Mouse (Mus musculus): Measurements from ENCODE around the gene Arhgap33.
A peak's percentile ranks its signal among the peaks of the same experiment; 100 is the strongest.

Arhgap33 gene

DNA sequence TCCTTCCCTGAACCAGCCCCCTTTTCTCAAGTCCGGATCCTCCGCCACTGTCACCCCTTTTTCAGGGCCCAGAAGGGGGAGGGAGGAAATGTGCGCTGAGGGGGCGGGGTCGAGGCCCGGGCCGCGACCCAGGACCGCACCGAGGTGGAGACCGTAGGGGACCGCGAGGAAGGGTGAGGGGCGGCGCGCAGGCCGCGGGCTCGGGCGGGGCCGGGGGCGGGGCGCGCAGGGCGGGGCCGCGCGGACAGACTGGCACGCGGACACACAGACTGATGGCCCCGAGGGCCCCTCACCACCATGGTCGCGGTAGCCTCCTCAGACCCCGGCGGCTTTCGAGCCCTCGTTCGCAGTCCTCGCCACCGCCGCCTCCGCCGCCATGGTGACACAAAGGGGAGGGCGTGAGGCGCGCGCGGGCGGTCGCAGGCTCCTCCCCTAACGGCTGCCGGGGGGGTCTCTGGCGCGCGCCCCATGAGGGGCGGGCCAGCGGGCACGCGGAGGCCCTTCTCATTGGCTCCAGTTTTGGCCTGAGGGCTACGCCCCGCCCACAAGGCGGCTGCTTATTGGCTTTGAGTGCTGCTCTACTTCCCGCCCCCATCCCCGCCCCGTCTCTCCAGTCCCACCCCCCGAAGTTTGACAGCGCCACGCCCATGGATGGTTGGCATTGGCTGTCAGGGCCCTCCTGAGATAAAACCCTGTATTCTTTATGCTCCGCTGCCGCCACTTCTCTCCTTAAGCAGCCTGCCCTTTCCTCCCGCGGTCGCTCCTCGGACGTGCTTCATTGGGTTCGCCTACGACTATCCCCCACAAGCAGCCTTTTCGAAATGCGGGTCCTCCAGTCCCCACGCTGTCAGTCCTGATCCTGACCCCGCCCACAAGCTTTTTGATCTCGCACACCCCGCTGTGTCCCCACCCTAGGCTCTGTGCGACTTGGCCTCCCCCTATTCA is at the start of gene Arhgap33:
TSS of gene Arhgap33 (minus strand) at position 428 of the 945 bp plus-strand sequence.
- peak; percentile 97 for DNase-seq (ENCODE audit: low read depth, low spot score)

- DNase-seq (ENCODE audit: low read depth, low spot score), result no peak
Measured at GRCm38 (mm10) chr7:30584339-30584738, 49.5 kb upstream of the Arhgap33 start.

- no peak for DNase-seq (ENCODE audit: low read depth, low spot score)
Measured at GRCm38 (mm10) chr7:30581547-30581946, 46.7 kb upstream of the Arhgap33 start.

GRCm38 (mm10) chr7:30579950-30580349 is 45.1 kb upstream of the Arhgap33 start:
- no peak for DNase-seq (ENCODE audit: low read depth, low spot score)

DNA sequence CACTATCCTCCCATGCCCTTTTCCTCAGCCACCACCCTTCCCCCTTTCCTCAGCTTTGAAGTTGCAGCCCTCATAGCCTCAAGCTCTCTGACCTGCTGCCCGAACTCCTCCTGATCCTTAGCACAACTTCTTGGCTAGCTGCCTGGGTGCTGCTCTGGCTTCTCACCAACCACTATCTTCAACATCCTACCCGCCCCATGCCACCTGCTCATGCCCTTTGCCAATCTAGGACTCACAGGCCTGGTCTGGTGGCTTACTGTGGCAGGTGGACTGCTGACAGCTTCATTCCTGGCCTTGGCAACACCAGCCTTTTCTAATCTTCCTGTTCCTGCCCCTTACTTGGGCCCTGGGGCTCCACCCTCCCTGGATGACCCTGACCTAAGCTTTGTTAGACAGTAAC is 38.1 kb upstream of the Arhgap33 start:
- DNase-seq (ENCODE audit: low read depth, low spot score), result no peak

DNA sequence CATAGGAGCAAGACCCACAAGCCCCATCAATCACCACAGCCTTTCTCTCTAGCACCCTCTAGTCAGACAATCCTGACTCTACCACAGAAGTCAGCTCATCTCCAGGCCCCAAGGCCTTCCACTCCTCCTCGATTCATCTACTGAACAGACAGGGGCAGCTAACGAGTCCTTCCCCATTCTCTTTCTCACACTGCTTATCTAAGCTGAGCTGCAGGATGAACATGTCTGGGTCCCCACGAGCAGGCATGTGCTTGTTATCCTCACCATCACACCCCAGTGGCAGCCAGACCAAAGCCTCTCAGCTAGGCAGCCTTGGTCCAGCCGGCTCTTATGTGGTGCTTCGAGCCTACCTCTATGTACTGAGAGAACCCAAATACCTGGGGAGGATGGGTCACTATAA is 37.5 kb upstream of the Arhgap33 start:
- DNase-seq (ENCODE audit: low read depth, low spot score), result no peak

GRCm38 (mm10) chr7:30567555-30567954 is 32.7 kb upstream of the Arhgap33 start:
- no peak for DNase-seq (ENCODE audit: low read depth, low spot score)

- DNase-seq (ENCODE audit: low read depth, low spot score), result no peak
Measured at GRCm38 (mm10) chr7:30566033-30566432, 31.2 kb upstream of the Arhgap33 start.

GRCm38 (mm10) chr7:30564970-30565571 is 30.2 kb upstream of the Arhgap33 start, which contains the start of gene Igflr1:
Gene Igflr1, plus strand, starts transcription at chr7:30565427.
- DNase-seq (ENCODE audit: low read depth, low spot score), result no peak

GRCm38 (mm10) chr7:30563906-30564280 is 29.0 kb upstream of the Arhgap33 start:
- peak; percentile 66 for DNase-seq (ENCODE audit: low read depth, low spot score)

GRCm38 (mm10) chr7:30563117-30563905 is 28.5 kb upstream of the Arhgap33 start, which contains the start of the genes U2af1l4, Gm49396 and Psenen:
Gene U2af1l4, plus strand, starts transcription at chr7:30563301.
Gene Gm49396, plus strand, starts transcription at chr7:30563344.
Gene Psenen, minus strand, starts transcription at chr7:30563627.
- peak; percentile 99 for DNase-seq (ENCODE audit: low read depth, low spot score)

DNA sequence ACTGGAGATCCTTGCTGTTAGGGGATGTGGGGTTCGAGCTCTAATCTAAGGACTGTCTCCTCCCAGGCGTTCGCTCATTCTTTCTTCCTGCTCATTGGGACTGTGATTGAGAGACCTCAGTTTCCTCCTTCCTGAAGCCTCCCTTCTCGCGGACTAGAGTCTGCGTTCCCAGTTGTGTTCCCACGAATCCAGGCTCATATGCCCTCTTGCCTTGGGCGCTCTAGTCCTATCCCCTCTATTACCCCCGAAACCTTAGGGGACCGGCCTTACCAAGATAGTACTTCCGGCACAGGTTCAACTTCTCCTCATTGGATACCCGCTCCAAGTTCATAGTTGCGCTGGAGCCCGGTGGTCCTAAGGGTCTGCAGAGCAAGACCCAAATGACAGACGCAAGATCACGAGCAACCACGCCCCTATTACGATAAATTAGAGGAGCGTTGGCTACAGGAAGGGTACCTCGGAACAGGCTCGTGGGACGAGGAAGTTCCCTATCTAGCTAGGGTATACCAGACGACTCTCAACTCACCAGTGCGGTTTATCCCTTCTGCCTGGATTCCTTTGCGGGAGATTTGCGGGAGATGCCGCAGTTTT is 27.8 kb upstream of the Arhgap33 start:
- DNase-seq (ENCODE audit: low read depth, low spot score), result no peak

GRCm38 (mm10) chr7:30560296-30560695 is 25.4 kb upstream of the Arhgap33 start:
- no peak for DNase-seq (ENCODE audit: low read depth, low spot score)

- DNase-seq (ENCODE audit: low read depth, low spot score), result peak; percentile 99
Measured at GRCm38 (mm10) chr7:30559443-30559954, 24.6 kb upstream of the Arhgap33 start, which contains the start of gene Lin37. Gene Lin37, minus strand, starts transcription at chr7:30559838.

- no peak for DNase-seq (ENCODE audit: low read depth, low spot score)
Measured at GRCm38 (mm10) chr7:30558656-30559442, 24.0 kb upstream of the Arhgap33 start.

GRCm38 (mm10) chr7:30557901-30558514 is 23.1 kb upstream of the Arhgap33 start:
- peak; percentile 39 for DNase-seq (ENCODE audit: low read depth, low spot score)

GRCm38 (mm10) chr7:30556894-30557536 is 22.2 kb upstream of the Arhgap33 start:
- DNase-seq (ENCODE audit: low read depth, low spot score), result peak; percentile 40

- no peak for DNase-seq (ENCODE audit: low read depth, low spot score)
Measured at GRCm38 (mm10) chr7:30553810-30554584, 19.1 kb upstream of the Arhgap33 start.
